Mouse (Mus musculus) kidney, adult 2 months (tissue): ENCODE measurements around the gene Cdh12. TPM values are rescaled to one million over a fixed set of nuclear protein-coding genes. Genes with fewer than 3 reads are reported as not detected.

Experiments
- DNase-seq: peaks from one replicate; pipeline ENCODE4 v3.0.0; 2021
- H3K27ac ChIP-seq: fragments of 200-500 bp; 2 replicates; pipeline ENCODE4 v1.5.1; 2012; ENCODE audit warnings: low read depth, low read length, control low read depth, inconsistent platforms; ENCODE audit not compliant: insufficient read depth
- H3K27me3 ChIP-seq: fragments of 200-500 bp; replicated peaks from 2 replicates; pipeline ENCODE4 v1.6.1; 2012; ENCODE audit warnings: mild to moderate bottlenecking, moderate library complexity, low read length, inconsistent platforms; ENCODE audit not compliant: control insufficient read depth, insufficient read depth
- H3K36me3 ChIP-seq: fragments of 200-500 bp; 2 replicates; pipeline ENCODE4 v1.6.1; 2012; ENCODE audit warnings: mild to moderate bottlenecking, moderate library complexity, low read length, inconsistent platforms; ENCODE audit not compliant: control insufficient read depth, insufficient read depth
- H3K4me1 ChIP-seq: fragments of 200-500 bp; 2 replicates; pipeline ENCODE4 v1.6.1; 2011; ENCODE audit warnings: low read length; ENCODE audit not compliant: control insufficient read depth, insufficient read depth
- H3K4me3 ChIP-seq: fragments of 200-500 bp; 2 replicates; pipeline ENCODE4 v1.5.1; 2011; ENCODE audit warnings: mild to moderate bottlenecking, low read depth, low read length, control low read depth; ENCODE audit not compliant: insufficient read depth
- CTCF ChIP-seq: fragments of 200-500 bp; conservative IDR thresholded peaks from 2 replicates; pipeline ENCODE4 v1.5.1; 2011; ENCODE audit warnings: low read depth, mild to moderate bottlenecking, control low read depth, low read length, moderate library complexity, mixed read lengths; ENCODE audit not compliant: insufficient read depth, insufficient read length
- POLR2A ChIP-seq: fragments of 200-500 bp; IDR thresholded peaks from one replicate; pipeline ENCODE4 v1.6.1; 2011; ENCODE audit warnings: low read depth, low read length, control low read depth
- WGBS: fragments of 180-500 bp; shearing (Covaris S2); methylation state at CpG from one replicate; pipeline ENCODE4 v1.1.7; 2018; 5-methylcytosine and 5-hydroxymethylcytosine counted together
- polyA plus RNA-seq: library from polyadenylated mRNA; depleted of rRNA; stranded (reverse); fragments of >200 nt; gene quantifications from 2 replicates; pipeline ENCODE4 v1.2.3, GENCODE M21; 2012

Cdh12 gene
- polyA plus RNA-seq, 1 experiment, result not detected

DNA sequence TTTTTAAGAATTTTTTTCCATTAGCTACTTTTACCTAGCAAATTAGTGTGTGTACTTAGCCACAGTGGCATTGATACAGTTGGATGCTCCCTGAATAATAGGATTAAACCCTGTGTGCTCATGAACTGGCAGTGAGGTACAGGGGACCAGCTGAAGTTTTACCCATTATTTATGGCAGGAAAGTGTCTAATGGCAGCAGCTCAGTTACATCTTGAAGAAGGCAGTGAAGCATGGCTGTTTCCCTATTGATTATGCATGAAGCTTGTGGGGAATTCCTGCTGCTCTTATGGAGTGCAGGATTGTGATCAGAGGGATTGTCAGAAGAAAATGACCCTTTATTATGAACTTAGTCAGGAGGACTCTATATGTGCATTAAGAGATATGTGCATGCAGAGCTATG lies 988.9 kb downstream of the Cdh12 start:
- H3K4me1 ChIP-seq, result no peaks in the 10 kb centered on the region
- no peaks in the 10 kb centered on the region for H3K36me3 ChIP-seq
- TF ChIP-seq POLR2A, result no peak
- TF ChIP-seq CTCF, result no peak
- no peak overlapping the region for H3K27ac ChIP-seq
- H3K27me3 ChIP-seq, result no peaks in the 10 kb centered on the region
- H3K4me3 ChIP-seq, result no peak overlapping the region
- DNase-seq, result no peak

DNA sequence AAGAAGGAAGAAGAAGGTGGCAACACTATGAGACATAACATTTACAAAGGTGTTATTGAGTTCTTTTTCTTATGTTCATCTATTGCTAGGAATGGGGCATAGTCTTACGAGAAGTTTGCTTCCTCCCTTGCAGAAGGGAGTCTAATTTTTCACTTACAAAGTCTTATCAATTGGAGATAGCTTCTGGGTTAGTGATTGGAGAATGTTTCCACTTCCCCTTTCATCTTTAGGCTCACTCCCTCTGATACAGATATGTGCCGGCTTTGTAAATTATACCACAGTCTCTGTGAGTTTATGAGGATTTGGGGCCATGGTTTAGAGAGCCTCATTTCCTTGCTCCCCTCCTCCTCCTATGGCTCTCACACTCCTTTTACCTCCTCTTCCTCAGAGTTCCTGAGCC lies 1009.0 kb downstream of the Cdh12 start:
- WGBS, result 58% methylated on average over 2 of the region's 2 CpGs
- DNase-seq, result no peak
- H3K4me1 ChIP-seq, result no peaks in the 10 kb centered on the region
- H3K27ac ChIP-seq, result no peak overlapping the region
- no peaks in the 10 kb centered on the region for H3K27me3 ChIP-seq
- no peak for TF ChIP-seq POLR2A
- H3K4me3 ChIP-seq, result no peak overlapping the region
- H3K36me3 ChIP-seq, result no peaks in the 10 kb centered on the region

DNA sequence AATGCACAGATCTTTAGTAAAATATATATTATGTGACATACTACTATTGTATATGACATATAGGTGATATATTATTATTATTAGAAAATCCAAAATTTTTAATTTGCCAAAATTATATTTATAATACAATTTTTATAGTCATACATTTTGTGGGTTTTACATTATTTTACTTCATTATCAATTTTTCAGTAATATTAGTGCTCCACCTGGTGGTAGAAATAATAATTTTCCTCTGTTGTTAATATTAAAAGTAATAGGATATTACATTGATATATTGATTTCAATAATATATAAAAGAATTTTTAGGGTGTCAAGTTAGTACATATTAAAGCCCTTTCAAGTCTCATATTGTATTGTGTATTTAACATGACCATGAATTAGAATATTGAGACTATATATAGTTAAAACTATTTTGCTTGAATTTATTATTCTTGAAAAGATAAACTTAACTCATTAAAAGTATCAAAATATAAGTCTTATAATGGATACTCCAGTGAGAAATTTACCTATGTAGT lies 1070.3 kb downstream of the Cdh12 start:
- no peaks in the 10 kb centered on the region for H3K36me3 ChIP-seq

DNA sequence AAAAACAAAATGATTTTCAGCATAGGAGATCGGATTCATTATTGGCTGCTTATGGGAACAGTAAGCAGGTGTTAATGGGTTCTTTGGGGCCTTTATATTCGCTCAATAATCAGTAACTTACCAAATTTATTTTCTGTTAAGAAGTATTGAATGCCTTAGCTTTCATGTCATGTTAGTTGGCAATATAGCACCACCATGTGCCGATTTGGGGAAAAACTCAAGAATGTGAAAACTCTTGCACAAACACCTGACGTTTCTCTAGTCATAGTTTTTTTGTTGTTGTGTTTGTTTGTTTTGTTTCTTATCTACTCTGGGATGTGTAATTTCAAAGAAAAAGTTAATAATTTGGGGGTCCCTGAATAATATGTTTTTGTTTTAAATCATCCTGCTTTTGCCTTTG lies 1081.7 kb downstream of the Cdh12 start:
- H3K27me3 ChIP-seq, result no peaks in the 10 kb centered on the region
- WGBS, result 59% methylated on average over 4 of the region's 4 CpGs
- no peaks in the 10 kb centered on the region for H3K36me3 ChIP-seq
- TF ChIP-seq CTCF, result no peak
- no peak overlapping the region for H3K4me3 ChIP-seq
- no peak overlapping the region for H3K27ac ChIP-seq
- no peak for DNase-seq
- no peaks in the 10 kb centered on the region for H3K4me1 ChIP-seq

More for the DNA sequence above, 1070.3 kb downstream of the Cdh12 start:
- TF ChIP-seq POLR2A (no peak), CTCF (no peak)
- no peak for DNase-seq
- Histone ChIP-seq H3K27me3 (no peaks in the 10 kb centered on the region), H3K4me1 (no peaks in the 10 kb centered on the region), H3K4me3 (no peak overlapping the region), H3K27ac (no peak overlapping the region)

DNA sequence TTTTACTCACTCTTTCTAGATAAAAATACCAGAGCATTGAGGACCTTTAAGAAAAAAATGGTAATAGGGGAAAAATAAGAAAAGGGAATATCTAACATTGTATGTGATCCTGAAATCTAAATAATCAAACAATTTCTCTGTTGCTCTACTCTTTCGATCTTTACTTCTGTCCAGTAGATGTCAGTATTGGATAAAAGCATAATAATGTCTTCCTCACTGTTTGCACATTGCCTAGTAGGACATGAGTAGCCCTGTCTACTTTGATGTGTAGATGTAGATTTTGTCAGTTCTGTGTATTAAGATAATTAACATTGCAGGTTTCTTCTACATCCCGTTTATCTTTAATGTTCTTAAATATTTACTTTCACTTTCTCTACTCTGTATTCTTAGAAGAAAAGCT lies 1087.8 kb downstream of the Cdh12 start:
- DNase-seq, result no peak
- Histone ChIP-seq H3K4me3 (no peak overlapping the region), H3K27me3 (no peaks in the 10 kb centered on the region), H3K36me3 (no peaks in the 10 kb centered on the region), H3K4me1 (no peaks in the 10 kb centered on the region), H3K27ac (no peak overlapping the region)
- TF ChIP-seq POLR2A (no peak), CTCF (no peak)
- WGBS, result 52% methylated on average over 2 of the region's 2 CpGs

DNA sequence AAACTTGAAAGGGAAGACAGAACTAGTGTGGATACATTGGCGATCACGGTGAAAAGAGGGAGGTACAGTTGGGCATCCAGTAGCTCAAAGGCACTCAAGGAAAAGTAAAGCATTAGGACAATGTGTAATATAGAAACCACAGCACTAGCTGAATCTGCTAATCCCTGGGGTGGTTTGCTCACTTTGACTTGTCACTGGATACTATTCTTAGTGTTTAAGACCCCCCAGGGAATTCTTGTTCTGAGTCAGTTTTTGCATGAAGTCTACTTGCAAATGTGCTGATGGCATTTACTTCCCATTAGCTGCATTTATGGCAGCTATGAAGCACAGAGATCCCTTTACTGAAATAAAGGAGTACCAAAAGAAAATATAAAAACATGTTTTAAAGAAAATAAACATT lies 1095.7 kb downstream of the Cdh12 start:
- DNase-seq, result no peak
- TF ChIP-seq POLR2A, result no peak
- no peak for TF ChIP-seq CTCF
- WGBS, result 93% methylated on average over 2 of the region's 2 CpGs
- Histone ChIP-seq H3K4me1 (no peaks in the 10 kb centered on the region), H3K36me3 (no peaks in the 10 kb centered on the region), H3K4me3 (no peak overlapping the region), H3K27me3 (no peaks in the 10 kb centered on the region), H3K27ac (no peak overlapping the region)

DNA sequence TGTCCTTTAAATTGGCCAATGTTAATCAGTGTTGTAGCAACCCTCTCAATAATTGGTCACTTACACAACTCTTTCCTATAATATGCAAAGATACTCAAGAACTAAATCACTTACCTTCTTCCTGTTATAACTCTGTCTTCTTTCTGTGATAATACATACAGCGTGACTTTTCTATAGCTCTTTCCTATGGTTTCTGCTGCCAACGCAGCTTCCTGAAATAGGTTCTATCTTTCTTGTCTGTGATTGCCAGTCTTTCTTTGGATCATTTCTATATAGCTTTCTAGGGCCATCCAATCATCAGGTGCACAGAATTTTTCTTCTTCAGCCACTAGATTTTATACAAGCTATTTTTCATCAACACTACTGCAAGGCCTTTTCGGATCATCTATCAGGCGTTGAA lies 1106.9 kb downstream of the Cdh12 start:
- WGBS, result 88% methylated on average over 4 of the region's 4 CpGs
- Histone ChIP-seq H3K36me3 (no peaks in the 10 kb centered on the region), H3K4me1 (no peaks in the 10 kb centered on the region), H3K27me3 (no peaks in the 10 kb centered on the region), H3K4me3 (no peak overlapping the region), H3K27ac (no peak overlapping the region)
- no peak for TF ChIP-seq POLR2A
- no peak for TF ChIP-seq CTCF
- no peak for DNase-seq
